Mouse (Mus musculus): Measurements from ENCODE around the gene Cnot6l. TPM values are rescaled to one million over a fixed set of nuclear protein-coding genes. Genes with fewer than 3 reads are reported as not detected.

Gene Cnot6l
- 25.5 and 31.8 TPM in 2 replicates for polyA plus RNA-seq (2014; fragmentation: Nextera tagmentation; extraction: Ambion mirVana)

DNA sequence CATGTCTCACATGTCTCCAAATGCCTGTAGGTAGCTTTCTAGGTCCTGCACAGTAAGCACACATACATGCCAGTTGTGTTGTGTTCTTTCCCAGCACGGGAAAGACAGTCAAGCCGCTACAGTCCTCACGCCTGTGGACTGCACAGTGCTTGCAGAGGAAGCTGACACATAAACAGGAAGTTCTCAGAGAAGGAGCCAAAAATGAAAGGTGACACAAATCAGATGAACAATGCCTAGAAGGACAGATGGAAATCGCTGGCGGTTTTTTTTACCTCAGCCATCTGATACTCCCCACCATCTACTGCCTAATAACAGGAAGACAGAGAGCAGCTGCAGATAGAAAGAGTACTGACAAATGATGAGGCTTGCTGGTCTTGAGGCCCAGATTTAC is at the start of gene Cnot6l:
Gene Cnot6l, minus strand, starts transcription at position 151 of the 391 bp plus-strand sequence.
- Histone ChIP-seq H3K9me3 (ENCODE audit: control insufficient read depth, low read depth, low read length) (peaks cover 3% of the 10 kb centered on the region; the same call in 1 of the 2 replicates), H3K4me1 (ENCODE audit: control insufficient read depth, insufficient read depth, low read length) (0 out of 2 replicates have a peak, but pooled peaks cover 13% of the 10 kb centered on the region), H3K9ac (replicated peaks; ENCODE audit: low read depth, low read length) (peak within 1 kb of the TSS; percentile 55), H3K4me3 (ENCODE audit: low read depth, low read length) (peak within 1 kb of the TSS; percentile 96), H3K4me2 (replicated peaks; ENCODE audit: low read depth, low read length) (peak within 1 kb of the TSS; percentile 82), H3K36me3 (ENCODE audit: control insufficient read depth, insufficient read depth, low read length) (no peaks in the 10 kb centered on the region), H3K27ac (ENCODE audit: low read length) (peak within 1 kb of the TSS; percentile 99), H3K27me3 (ENCODE audit: control insufficient read depth, insufficient read depth, low read length) (no peaks in the 10 kb centered on the region)
- 16% methylated on average over 5 of the region's 5 CpGs for WGBS
- ATAC-seq (ENCODE audit: insufficient number of reproducible peaks, insufficient read depth, low FRiP score, low read depth) = no peak

DNA sequence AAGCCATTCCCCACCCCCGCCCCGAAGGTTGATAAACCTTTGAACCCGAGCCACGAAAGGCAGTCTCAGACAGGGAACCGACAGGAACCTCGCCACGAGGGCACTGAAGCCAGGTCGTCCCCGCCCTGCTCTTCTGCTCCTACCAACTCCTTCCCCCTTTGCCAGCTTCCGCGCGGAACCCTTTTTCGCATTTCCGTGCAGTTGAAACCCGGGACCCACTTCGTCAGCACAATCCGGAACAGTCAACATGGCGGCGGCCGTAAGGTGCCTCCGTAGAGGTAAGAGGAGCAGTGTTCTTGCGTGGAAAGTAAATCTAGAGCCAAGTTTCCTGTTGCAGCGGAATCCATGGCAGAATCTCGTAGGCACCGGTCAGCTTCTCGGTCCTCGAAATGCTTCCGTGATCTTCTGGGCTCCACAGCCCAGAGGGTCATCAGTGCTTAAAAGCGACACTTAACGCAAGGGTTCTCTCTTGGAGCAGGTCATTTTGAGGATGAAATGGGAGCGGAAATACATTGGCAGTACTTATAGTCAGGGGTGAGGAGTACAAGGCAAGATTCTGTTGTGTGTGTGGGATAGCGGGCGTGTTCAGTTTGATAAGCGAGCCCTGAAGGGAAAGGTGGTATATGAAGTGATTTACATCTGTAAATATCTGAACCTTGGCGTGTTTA is 46.1 kb upstream of the Cnot6l start:
- H3K27ac ChIP-seq (ENCODE audit: low read length) = peak overlapping the region; percentile 82
- under 1% methylated on average over 35 of the region's 35 CpGs for WGBS
- H3K4me2 ChIP-seq (replicated peaks; ENCODE audit: low read depth, low read length) = peak overlapping the region; percentile 68
- no peaks in the 10 kb centered on the region for H3K9me3 ChIP-seq (ENCODE audit: control insufficient read depth, low read depth, low read length)
- peak overlapping the region; percentile 49 for H3K9ac ChIP-seq (replicated peaks; ENCODE audit: low read depth, low read length)
- peak; percentile 96 for ATAC-seq (ENCODE audit: insufficient number of reproducible peaks, insufficient read depth, low FRiP score, low read depth)
- H3K4me1 ChIP-seq (ENCODE audit: control insufficient read depth, insufficient read depth, low read length) = peaks cover 11% of the 10 kb centered on the region; the same call in 1 of the 2 replicates
- no peaks in the 10 kb centered on the region for H3K27me3 ChIP-seq (ENCODE audit: control insufficient read depth, insufficient read depth, low read length)
- H3K36me3 ChIP-seq (ENCODE audit: control insufficient read depth, insufficient read depth, low read length) = peaks cover 4% of the 10 kb centered on the region
- H3K4me3 ChIP-seq (ENCODE audit: low read depth, low read length) = peak overlapping the region; percentile 65

DNA sequence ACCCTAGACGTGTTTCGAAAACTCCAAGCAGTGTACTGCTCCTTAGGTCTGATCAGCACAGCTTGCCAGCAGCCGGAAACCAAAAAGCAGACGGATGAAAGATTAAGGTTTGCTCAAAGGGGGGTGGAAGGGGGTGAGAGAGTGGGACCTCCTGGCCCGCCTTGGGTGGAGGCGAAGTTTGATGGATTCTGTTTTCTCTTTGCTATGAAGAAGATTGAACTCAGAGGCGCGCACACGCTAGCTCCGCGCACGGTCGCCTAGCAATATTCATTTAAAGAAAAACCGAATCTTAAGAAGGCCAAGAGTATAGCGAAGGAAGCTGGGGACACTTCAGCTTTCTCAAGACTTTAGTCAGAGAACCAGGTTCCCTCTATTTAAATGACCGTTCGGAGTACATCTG is 45.5 kb upstream of the Cnot6l start, which contains the start of gene Mrpl1:
Gene Mrpl1, plus strand, starts transcription at position 35 of the 400 bp plus-strand sequence.
- Histone ChIP-seq H3K9me3 (ENCODE audit: control insufficient read depth, low read depth, low read length) (no peaks in the 10 kb centered on the region), H3K9ac (replicated peaks; ENCODE audit: low read depth, low read length) (peak within 1 kb of the TSS; percentile 49), H3K27ac (ENCODE audit: low read length) (peak within 1 kb of the TSS; percentile 82), H3K36me3 (ENCODE audit: control insufficient read depth, insufficient read depth, low read length) (peaks cover 4% of the 10 kb centered on the region; the same call in 1 of the 2 replicates), H3K4me3 (ENCODE audit: low read depth, low read length) (peak within 1 kb of the TSS; percentile 65), H3K4me1 (ENCODE audit: control insufficient read depth, insufficient read depth, low read length) (peaks cover 11% of the 10 kb centered on the region; the same call in 1 of the 2 replicates), H3K27me3 (ENCODE audit: control insufficient read depth, insufficient read depth, low read length) (no peaks in the 10 kb centered on the region), H3K4me2 (replicated peaks; ENCODE audit: low read depth, low read length) (peak within 1 kb of the TSS; percentile 68)
- under 1% methylated on average over 17 of the region's 17 CpGs for WGBS
- peak; percentile 47; the same call in 1 of the 2 replicates for ATAC-seq (ENCODE audit: insufficient number of reproducible peaks, insufficient read depth, low FRiP score, low read depth)

DNA sequence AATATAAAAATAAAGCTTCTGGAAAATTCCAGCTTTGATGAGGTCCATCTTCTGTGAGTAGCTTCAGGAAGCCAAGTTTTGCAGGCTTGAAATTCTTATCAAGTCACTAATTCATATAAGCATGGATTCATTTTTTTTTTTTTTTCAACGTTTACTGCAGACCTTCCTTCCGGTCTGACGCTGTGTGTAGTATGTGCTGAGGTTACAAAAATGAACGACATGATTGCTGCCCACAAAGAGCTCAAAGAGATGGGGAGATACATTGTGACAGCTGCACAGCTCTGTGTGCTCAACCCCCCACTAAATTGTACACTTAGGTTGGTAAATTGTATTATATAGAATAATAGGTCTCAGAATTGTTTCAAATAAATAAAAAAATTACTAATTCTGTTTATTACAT is 44.6 kb upstream of the Cnot6l start:
- H3K27ac ChIP-seq (ENCODE audit: low read length) = no peak overlapping the region
- H3K4me1 ChIP-seq (ENCODE audit: control insufficient read depth, insufficient read depth, low read length) = peaks cover 11% of the 10 kb centered on the region; the same call in 1 of the 2 replicates
- WGBS = 42% methylated on average over 4 of the region's 4 CpGs
- H3K36me3 ChIP-seq (ENCODE audit: control insufficient read depth, insufficient read depth, low read length) = no peaks in the 10 kb centered on the region
- H3K9ac ChIP-seq (replicated peaks; ENCODE audit: low read depth, low read length) = no peak overlapping the region
- H3K9me3 ChIP-seq (ENCODE audit: control insufficient read depth, low read depth, low read length) = no peaks in the 10 kb centered on the region
- H3K4me2 ChIP-seq (replicated peaks; ENCODE audit: low read depth, low read length) = peak overlapping the region; percentile 68; the same call in 1 of the 2 replicates
- ATAC-seq (ENCODE audit: insufficient number of reproducible peaks, insufficient read depth, low FRiP score, low read depth) = no peak
- H3K4me3 ChIP-seq (ENCODE audit: low read depth, low read length) = no peak overlapping the region
- H3K27me3 ChIP-seq (ENCODE audit: control insufficient read depth, insufficient read depth, low read length) = no peaks in the 10 kb centered on the region

DNA sequence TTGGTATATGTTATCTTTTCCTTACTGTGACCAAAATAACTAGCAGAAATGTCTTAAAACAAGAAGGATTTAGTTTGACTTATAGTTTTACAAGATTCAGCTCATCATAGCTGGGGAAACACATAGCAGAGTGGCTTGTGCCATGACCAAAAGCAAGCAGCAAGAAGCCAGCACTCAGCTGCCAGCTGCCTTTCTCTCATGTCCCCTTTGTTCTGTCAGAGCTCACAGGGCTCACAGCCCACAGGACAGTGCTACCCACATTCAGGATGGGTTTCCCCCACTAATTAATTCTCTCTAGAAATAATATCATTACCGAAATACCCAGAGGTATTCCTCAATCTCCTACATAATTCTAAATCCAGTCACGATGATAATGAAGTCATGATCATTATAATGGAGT is 43.6 kb upstream of the Cnot6l start:
- WGBS = 93% methylated on average over 2 of the region's 2 CpGs
- no peak for ATAC-seq (ENCODE audit: insufficient number of reproducible peaks, insufficient read depth, low FRiP score, low read depth)
- H3K4me3 ChIP-seq (ENCODE audit: low read depth, low read length) = no peak overlapping the region
- H3K9ac ChIP-seq (replicated peaks; ENCODE audit: low read depth, low read length) = no peak overlapping the region
- no peaks in the 10 kb centered on the region for H3K9me3 ChIP-seq (ENCODE audit: control insufficient read depth, low read depth, low read length)
- no peaks in the 10 kb centered on the region for H3K36me3 ChIP-seq (ENCODE audit: control insufficient read depth, insufficient read depth, low read length)
- peaks cover 11% of the 10 kb centered on the region; the same call in 1 of the 2 replicates for H3K4me1 ChIP-seq (ENCODE audit: control insufficient read depth, insufficient read depth, low read length)
- H3K4me2 ChIP-seq (replicated peaks; ENCODE audit: low read depth, low read length) = no peak overlapping the region
- no peaks in the 10 kb centered on the region for H3K27me3 ChIP-seq (ENCODE audit: control insufficient read depth, insufficient read depth, low read length)
- no peak overlapping the region for H3K27ac ChIP-seq (ENCODE audit: low read length)

DNA sequence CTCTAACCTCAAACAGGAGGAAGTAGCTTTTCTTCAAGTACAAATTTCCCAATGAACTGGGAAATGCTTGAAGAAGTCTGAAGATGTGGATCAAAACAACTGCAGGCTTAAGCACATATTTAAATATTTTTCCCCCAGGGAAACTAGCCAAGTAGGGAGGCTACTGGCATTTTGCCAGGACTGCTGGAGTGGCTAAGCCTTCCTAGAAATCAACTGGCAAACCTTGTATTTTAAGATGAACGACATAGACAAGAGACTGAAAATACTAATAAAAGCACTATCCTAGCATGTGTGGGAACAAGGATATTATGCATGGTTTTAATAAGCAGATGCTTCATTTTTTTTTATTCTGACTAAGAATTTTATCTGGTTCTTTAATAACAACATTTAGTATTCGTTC is 42.9 kb upstream of the Cnot6l start:
- peaks cover 11% of the 10 kb centered on the region; the same call in 1 of the 2 replicates for H3K4me1 ChIP-seq (ENCODE audit: control insufficient read depth, insufficient read depth, low read length)
- H3K4me3 ChIP-seq (ENCODE audit: low read depth, low read length) = no peak overlapping the region
- no peaks in the 10 kb centered on the region for H3K9me3 ChIP-seq (ENCODE audit: control insufficient read depth, low read depth, low read length)
- H3K4me2 ChIP-seq (replicated peaks; ENCODE audit: low read depth, low read length) = no peak overlapping the region
- no peak overlapping the region for H3K9ac ChIP-seq (replicated peaks; ENCODE audit: low read depth, low read length)
- WGBS = 39% methylated on average over 2 of the region's 2 CpGs
- H3K27me3 ChIP-seq (ENCODE audit: control insufficient read depth, insufficient read depth, low read length) = no peaks in the 10 kb centered on the region
- no peak for ATAC-seq (ENCODE audit: insufficient number of reproducible peaks, insufficient read depth, low FRiP score, low read depth)
- no peak overlapping the region; the same call in 1 of the 2 replicates for H3K27ac ChIP-seq (ENCODE audit: low read length)
- no peaks in the 10 kb centered on the region for H3K36me3 ChIP-seq (ENCODE audit: control insufficient read depth, insufficient read depth, low read length)

DNA sequence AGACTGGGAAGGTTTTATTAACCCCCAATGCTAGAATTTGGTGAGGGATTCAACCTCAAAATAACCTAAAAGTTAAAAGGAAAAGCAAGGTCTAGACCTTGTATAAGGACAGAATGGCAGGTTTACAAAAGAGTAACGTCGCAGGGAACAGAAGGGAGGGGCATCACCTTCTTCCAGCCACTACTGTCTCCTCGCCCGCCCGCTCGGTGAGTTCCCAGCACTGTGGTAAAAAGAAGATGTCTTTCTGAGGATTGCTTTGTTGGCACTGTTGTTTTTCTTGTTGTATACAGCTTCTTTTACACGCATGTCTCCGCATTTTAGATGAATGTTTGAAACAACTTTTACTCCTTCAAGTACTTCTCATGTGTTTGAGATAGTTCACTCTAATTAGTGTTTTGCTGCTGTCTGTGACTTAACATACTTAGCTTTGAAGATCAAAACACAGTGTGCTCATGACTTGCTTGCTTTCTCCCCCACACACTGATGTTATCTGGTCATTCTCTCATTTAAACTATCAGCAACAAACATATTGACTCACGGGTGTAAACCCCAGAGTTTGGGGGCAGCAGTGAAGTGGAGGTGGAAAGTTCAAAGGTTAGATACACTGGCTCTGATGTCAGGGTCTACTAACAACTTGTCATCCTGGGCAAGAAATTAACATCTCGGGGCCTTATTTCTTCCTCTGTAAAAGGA is 37.6 kb upstream of the Cnot6l start:
- no peaks in the 10 kb centered on the region for H3K9me3 ChIP-seq (ENCODE audit: control insufficient read depth, low read depth, low read length)
- H3K4me3 ChIP-seq (ENCODE audit: low read depth, low read length) = no peak overlapping the region
- H3K4me1 ChIP-seq (ENCODE audit: control insufficient read depth, insufficient read depth, low read length) = peaks cover 4% of the 10 kb centered on the region; the same call in 1 of the 2 replicates
- H3K4me2 ChIP-seq (replicated peaks; ENCODE audit: low read depth, low read length) = no peak overlapping the region
- no peak for ATAC-seq (ENCODE audit: insufficient number of reproducible peaks, insufficient read depth, low FRiP score, low read depth)
- H3K9ac ChIP-seq (replicated peaks; ENCODE audit: low read depth, low read length) = no peak overlapping the region
- WGBS = 62% methylated on average over 10 of the region's 10 CpGs
- H3K27me3 ChIP-seq (ENCODE audit: control insufficient read depth, insufficient read depth, low read length) = no peaks in the 10 kb centered on the region
- H3K27ac ChIP-seq (ENCODE audit: low read length) = no peak overlapping the region
- H3K36me3 ChIP-seq (ENCODE audit: control insufficient read depth, insufficient read depth, low read length) = no peaks in the 10 kb centered on the region

DNA sequence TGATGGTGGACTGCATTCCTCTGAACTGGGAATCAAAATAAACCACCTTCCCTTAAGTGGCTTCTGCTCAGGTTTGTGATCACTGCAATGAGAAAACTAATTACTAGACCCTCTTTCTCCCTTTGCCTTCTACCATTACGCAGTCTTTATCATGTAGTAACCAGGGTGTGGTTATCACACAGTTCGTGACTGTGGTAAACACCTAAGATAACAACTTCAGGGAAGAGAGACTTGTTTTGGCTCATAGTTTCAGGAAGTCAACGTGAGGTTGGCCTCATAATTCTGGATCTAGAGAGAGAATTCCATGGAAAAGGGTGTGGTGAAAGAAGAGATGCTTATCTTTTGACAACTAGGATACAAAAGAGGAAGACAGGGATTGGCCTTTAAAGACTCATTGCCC is 36.3 kb upstream of the Cnot6l start:
- Histone ChIP-seq H3K9ac (replicated peaks; ENCODE audit: low read depth, low read length) (no peak overlapping the region), H3K4me1 (ENCODE audit: control insufficient read depth, insufficient read depth, low read length) (no peaks in the 10 kb centered on the region), H3K27ac (ENCODE audit: low read length) (no peak overlapping the region), H3K27me3 (ENCODE audit: control insufficient read depth, insufficient read depth, low read length) (no peaks in the 10 kb centered on the region), H3K36me3 (ENCODE audit: control insufficient read depth, insufficient read depth, low read length) (no peaks in the 10 kb centered on the region), H3K9me3 (ENCODE audit: control insufficient read depth, low read depth, low read length) (no peaks in the 10 kb centered on the region), H3K4me3 (ENCODE audit: low read depth, low read length) (no peak overlapping the region), H3K4me2 (replicated peaks; ENCODE audit: low read depth, low read length) (no peak overlapping the region)
- 72% methylated on average over 3 of the region's 3 CpGs for WGBS
- ATAC-seq (ENCODE audit: insufficient number of reproducible peaks, insufficient read depth, low FRiP score, low read depth) = no peak

Data from stomach, embryonic 14.5 days (tissue).